Mouse (Mus musculus) intestine, embryonic 14.5 days (tissue): ENCODE measurements around the gene Oard1. TPM values are rescaled to one million over a fixed set of nuclear protein-coding genes. Genes with fewer than 3 reads are reported as not detected.
A peak's percentile ranks its signal among the peaks of the same experiment; 100 is the strongest.

Experiments
- ATAC-seq: fragments of 200-750 bp; cut with Nextera tagmentation; replicated peaks from 2 replicates; pipeline ENCODE4 v1.8.0; 2017; ENCODE audit warnings: low read depth, moderate number of reproducible peaks, moderate TSS enrichment, moderate library complexity; ENCODE audit not compliant: low FRiP score, low TSS enrichment
- DNase-seq: peaks from one replicate; pipeline ENCODE4 v3.0.0-alpha.2; 2018; ENCODE audit warnings: low spot score
- H3K27ac ChIP-seq: fragments of 300-500 bp; sonication (generic); 2 replicates; pipeline ENCODE4 v1.5.1; 2014; ENCODE audit warnings: low read depth, mild to moderate bottlenecking, control low read depth
- H3K27me3 ChIP-seq: fragments of 300-500 bp; sonication (generic); replicated peaks from 2 replicates; pipeline ENCODE4 v1.6.1; 2014; ENCODE audit warnings: low read length, control low read depth; ENCODE audit not compliant: control insufficient read depth, insufficient read depth
- H3K36me3 ChIP-seq: fragments of 300-500 bp; sonication (generic); 2 replicates; pipeline ENCODE4 v1.6.1; 2014; ENCODE audit warnings: low read length, control low read depth; ENCODE audit not compliant: control insufficient read depth, insufficient read depth
- H3K4me1 ChIP-seq: fragments of 300-500 bp; sonication (generic); replicated peaks from 2 replicates; pipeline ENCODE4 v1.6.1; 2014; ENCODE audit warnings: low read length, control low read depth, mixed read lengths; ENCODE audit not compliant: control insufficient read depth, insufficient read depth
- H3K4me2 ChIP-seq: fragments of 300-500 bp; sonication (generic); 2 replicates; pipeline ENCODE4 v1.6.1; 2014; ENCODE audit warnings: low read length
- H3K4me3 ChIP-seq: fragments of 300-500 bp; sonication (generic); 2 replicates; pipeline ENCODE4 v1.5.1; 2014; ENCODE audit warnings: low read depth, low read length, control low read depth, mixed read lengths
- H3K9ac ChIP-seq: fragments of 300-500 bp; sonication (generic); 2 replicates; pipeline ENCODE4 v1.6.1; 2014; ENCODE audit warnings: mild to moderate bottlenecking, low read length
- H3K9me3 ChIP-seq: fragments of 300-500 bp; sonication (generic); 2 replicates; pipeline ENCODE4 v1.6.1; 2016; ENCODE audit warnings: low read length, control low read depth; ENCODE audit not compliant: control insufficient read depth
- WGBS: fragments of 180-500 bp; shearing (Covaris S2); extraction: QIAGEN DNeasy Blood & Tissue Kit; methylation state at CpG from one replicate; pipeline ENCODE4 v1.1.7; 2014; 5-methylcytosine and 5-hydroxymethylcytosine counted together
- polyA plus RNA-seq: library from polyadenylated mRNA; unstranded; fragments of >200 nt; fragmentation: Nextera tagmentation; extraction: Ambion mirVana; gene quantifications from 2 replicates; pipeline ENCODE4 v1.2.1, GENCODE M21; 2014

Gene Oard1
- polyA plus RNA-seq, 1 experiment from 2014 or later: 72.4 TPM

DNA sequence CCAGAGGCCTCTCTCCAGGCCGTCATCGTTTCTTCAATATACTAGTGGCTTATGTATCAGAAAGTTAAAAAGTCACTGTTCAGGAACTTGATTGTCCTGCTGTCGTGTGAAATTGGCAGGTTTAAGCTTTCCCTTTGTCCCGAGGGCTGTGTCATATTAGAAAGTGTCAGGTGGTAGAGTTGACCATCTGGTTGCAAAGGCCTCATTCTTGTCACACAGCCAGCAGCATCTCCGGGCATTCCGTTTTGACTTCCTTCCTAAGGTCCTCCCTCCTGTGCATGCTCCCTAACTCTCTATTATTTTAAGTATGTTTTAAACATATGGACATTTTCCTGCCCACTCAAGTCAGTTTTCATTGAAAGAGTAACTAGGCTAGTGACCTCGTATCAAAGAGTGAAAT, 6.2 kb downstream of the Oard1 start:
- Histone ChIP-seq H3K9me3 (no peaks in the 10 kb centered on the region), H3K4me1 (peaks cover 13% of the 10 kb centered on the region; the same call in 1 of the 2 replicates), H3K36me3 (peaks cover 50% of the 10 kb centered on the region), H3K4me2 (no peak overlapping the region), H3K9ac (no peak overlapping the region), H3K27ac (peak overlapping the region; percentile 38; the same call in 1 of the 2 replicates), H3K4me3 (no peak overlapping the region), H3K27me3 (no peaks in the 10 kb centered on the region)
- WGBS: 80% methylated on average over 7 of the region's 7 CpGs
- DNase-seq: no peak
- ATAC-seq: no peak

- Histone ChIP-seq H3K4me2 (no peak overlapping the region), H3K27me3 (no peaks in the 10 kb centered on the region), H3K4me1 (peaks cover 8% of the 10 kb centered on the region; the same call in 1 of the 2 replicates), H3K9ac (no peak overlapping the region), H3K4me3 (no peak overlapping the region), H3K9me3 (no peaks in the 10 kb centered on the region), H3K27ac (peak overlapping the region; percentile 38; the same call in 1 of the 2 replicates), H3K36me3 (peaks cover 50% of the 10 kb centered on the region)
- peak; percentile 72 for ATAC-seq
- WGBS: 81% methylated on average over 14 of the region's 14 CpGs
- DNase-seq: peak; percentile 79
These were observed 6.8 kb downstream of the Oard1 start for GRCm38 (mm10) chr17:48416425-48417195.

GRCm38 (mm10) chr17:48417521-48417920, 7.7 kb downstream of the Oard1 start:
- Histone ChIP-seq H3K4me3 (no peak overlapping the region), H3K9me3 (no peaks in the 10 kb centered on the region), H3K27ac (peak overlapping the region; percentile 14; the same call in 1 of the 2 replicates), H3K27me3 (no peaks in the 10 kb centered on the region), H3K4me1 (0 out of 2 replicates have a peak, but pooled peaks cover 2% of the 10 kb centered on the region), H3K9ac (no peak overlapping the region), H3K36me3 (peaks cover 44% of the 10 kb centered on the region), H3K4me2 (no peak overlapping the region)
- WGBS: 86% methylated on average over 6 of the region's 6 CpGs
- ATAC-seq: no peak
- DNase-seq: no peak

- peak; percentile 76 for ATAC-seq
- 62% methylated on average over 7 of the region's 7 CpGs for WGBS
These were observed 8.4 kb downstream of the Oard1 start for GRCm38 (mm10) chr17:48418174-48418573.

GRCm38 (mm10) chr17:48418781-48419180, 9.0 kb downstream of the Oard1 start:
- H3K27ac ChIP-seq: peak overlapping the region; percentile 34
- H3K4me1 ChIP-seq: 0 out of 2 replicates have a peak, but pooled peaks cover 2% of the 10 kb centered on the region
- no peaks in the 10 kb centered on the region for H3K27me3 ChIP-seq
- peak overlapping the region; percentile 22 for H3K4me2 ChIP-seq
- ATAC-seq (no peak), DNase-seq (no peak)
- no peaks in the 10 kb centered on the region for H3K9me3 ChIP-seq
- WGBS: 79% methylated on average over 1 of the region's 1 CpGs
- peaks cover 35% of the 10 kb centered on the region for H3K36me3 ChIP-seq
- no peak overlapping the region for H3K4me3 ChIP-seq
- H3K9ac ChIP-seq: no peak overlapping the region

More at GRCm38 (mm10) chr17:48418174-48418573, 8.4 kb downstream of the Oard1 start:
- Histone ChIP-seq H3K27me3 (no peaks in the 10 kb centered on the region), H3K4me1 (0 out of 2 replicates have a peak, but pooled peaks cover 2% of the 10 kb centered on the region), H3K4me2 (peak overlapping the region; percentile 22), H3K9me3 (no peaks in the 10 kb centered on the region), H3K4me3 (no peak overlapping the region), H3K27ac (peak overlapping the region; percentile 34), H3K36me3 (peaks cover 39% of the 10 kb centered on the region), H3K9ac (no peak overlapping the region)
- no peak for DNase-seq

DNA sequence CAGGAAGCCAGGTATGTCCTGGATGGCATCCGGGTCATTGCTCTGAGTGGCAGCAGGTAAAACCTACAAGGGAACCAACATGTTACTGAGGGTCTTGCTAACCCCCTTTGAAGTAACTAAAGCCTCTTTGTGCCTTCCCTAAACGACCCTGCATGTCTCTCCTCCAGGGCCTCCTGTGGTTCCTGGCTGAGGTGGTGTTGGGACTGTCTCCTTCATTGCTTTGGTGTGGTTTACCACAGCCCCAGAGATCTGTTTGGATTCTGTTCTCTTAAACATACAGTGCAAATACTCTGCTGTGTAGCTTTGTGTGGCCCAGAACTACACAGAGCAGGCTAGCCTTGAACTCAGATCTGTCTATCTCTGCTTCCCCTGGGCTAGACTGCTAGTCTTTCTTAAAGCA, 9.8 kb downstream of the Oard1 start:
- Histone ChIP-seq H3K36me3 (peaks cover 27% of the 10 kb centered on the region), H3K9me3 (no peaks in the 10 kb centered on the region), H3K4me3 (no peak overlapping the region), H3K4me1 (0 out of 2 replicates have a peak, but pooled peaks cover 2% of the 10 kb centered on the region), H3K27me3 (no peaks in the 10 kb centered on the region), H3K4me2 (no peak overlapping the region), H3K9ac (no peak overlapping the region), H3K27ac (no peak overlapping the region)
- WGBS: 66% methylated on average over 2 of the region's 2 CpGs
- DNase-seq: no peak
- ATAC-seq: no peak

- H3K36me3 ChIP-seq: no peaks in the 10 kb centered on the region
- H3K4me2 ChIP-seq: no peak overlapping the region
- DNase-seq: no peak
- H3K9me3 ChIP-seq: no peaks in the 10 kb centered on the region
- H3K27ac ChIP-seq: no peak overlapping the region
- no peak overlapping the region for H3K9ac ChIP-seq
- peaks cover 23% of the 10 kb centered on the region for H3K4me1 ChIP-seq
- no peak for ATAC-seq
- H3K27me3 ChIP-seq: no peaks in the 10 kb centered on the region
- no peak overlapping the region for H3K4me3 ChIP-seq
- 86% methylated on average over 9 of the region's 9 CpGs for WGBS
These were observed 14.4 kb downstream of the Oard1 start for GRCm38 (mm10) chr17:48424237-48424636.

- Histone ChIP-seq H3K36me3 (no peaks in the 10 kb centered on the region), H3K4me1 (peaks cover 36% of the 10 kb centered on the region), H3K4me3 (no peak overlapping the region), H3K27me3 (no peaks in the 10 kb centered on the region), H3K27ac (0 out of 2 replicates have a peak overlapping the region, but pooled peaks have one; percentile 35), H3K4me2 (no peak overlapping the region), H3K9me3 (no peaks in the 10 kb centered on the region), H3K9ac (no peak overlapping the region)
- WGBS: 26% methylated on average over 9 of the region's 9 CpGs
- DNase-seq (no peak), ATAC-seq (no peak)
These were observed 16.2 kb downstream of the Oard1 start for GRCm38 (mm10) chr17:48425823-48426612.
